Mouse (Mus musculus): ENCODE data around the gene Chml.

Gene Chml

DNA sequence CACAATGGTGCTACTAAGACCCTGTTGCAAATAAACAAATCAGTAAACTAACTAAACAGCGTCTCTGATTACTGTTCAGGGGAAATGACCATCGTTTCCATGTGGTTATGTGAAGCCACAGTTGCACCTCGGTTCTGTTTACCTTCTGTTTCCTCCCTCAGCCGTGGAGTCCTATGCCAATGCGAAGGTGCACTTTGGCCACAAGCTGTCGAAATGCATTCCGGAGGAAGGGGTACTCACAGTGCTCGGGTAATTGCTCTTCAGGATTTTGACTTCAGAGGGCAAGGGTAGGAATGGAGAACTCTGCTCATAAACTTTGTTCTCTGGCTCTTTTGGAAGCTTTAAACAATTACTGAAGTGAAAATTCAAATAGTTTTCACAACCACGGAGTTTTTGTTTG lies 45.7 kb downstream of the Chml start:
- DNase-seq, result no peak

DNA sequence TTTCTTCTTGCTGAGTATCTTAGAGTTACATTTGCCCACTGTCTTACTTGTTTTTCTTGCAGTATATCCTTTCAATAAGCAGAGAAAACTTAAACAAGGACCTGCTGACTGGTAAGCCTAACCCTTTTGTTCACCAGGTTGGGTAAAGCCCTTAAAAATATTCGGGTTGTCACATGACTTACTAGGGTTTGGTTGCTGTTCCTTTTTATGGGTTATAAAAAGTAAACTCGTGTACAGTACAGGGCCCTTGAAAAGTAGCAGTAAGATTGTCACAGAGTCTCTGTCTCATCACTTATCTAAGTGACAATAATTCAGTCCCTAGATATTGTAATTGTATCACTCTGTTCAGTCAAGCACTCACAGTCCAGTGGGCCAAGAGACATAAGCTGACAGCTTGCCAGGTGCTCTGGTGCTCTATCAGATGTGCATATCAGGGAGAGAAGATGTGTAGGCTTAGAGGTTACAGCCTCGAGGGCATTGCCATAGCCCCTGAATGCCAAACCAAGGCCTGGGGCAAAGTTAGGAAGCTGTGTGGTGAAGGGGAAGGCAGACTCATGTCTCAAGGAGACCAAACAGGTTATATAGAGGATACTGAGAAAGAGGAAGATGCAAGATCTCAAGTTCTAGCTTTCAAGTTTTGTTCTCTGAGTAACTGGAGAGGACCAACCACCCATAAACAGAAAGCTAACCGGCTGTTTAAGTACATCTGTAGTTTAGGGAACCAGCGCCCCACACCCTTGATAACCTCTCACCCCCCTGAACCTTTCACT lies 49.0 kb downstream of the Chml start:
- DNase-seq, result peak; percentile 70 to 73

DNA sequence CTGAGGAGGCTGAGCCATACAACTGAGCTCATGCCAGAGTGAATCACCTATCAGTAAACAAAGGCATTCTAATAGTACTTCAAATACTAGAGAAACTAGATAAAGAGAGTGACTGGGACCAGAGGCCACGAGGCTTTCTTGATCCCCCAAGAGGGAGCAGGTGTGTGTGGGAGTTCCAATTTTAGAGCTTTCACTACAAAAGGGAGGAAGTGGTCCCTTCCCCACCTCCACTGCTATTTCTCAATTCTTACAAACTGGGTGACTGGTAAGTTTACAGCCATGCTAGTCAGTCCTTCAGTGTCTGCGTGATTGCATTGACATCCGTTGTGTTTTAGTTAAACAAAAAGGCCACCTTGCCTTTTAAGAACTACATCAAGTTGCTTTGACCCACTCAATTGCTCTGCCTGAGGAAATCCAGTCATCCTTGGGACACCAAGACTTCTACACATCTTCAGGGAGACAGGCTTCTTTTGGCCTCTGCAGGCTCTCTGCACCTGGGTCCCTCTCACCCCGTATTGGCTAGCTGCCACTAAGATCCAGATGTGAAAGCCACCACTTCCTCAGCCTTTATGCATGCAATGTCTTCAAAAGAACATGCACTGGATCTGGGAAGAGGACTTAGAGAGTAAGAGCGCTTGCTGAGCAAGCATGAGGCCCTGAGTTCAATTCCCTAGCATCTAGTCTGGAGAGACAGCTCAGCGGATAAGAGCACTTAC lies 52.1 kb downstream of the Chml start:
- DNase-seq, result no peak

DNA sequence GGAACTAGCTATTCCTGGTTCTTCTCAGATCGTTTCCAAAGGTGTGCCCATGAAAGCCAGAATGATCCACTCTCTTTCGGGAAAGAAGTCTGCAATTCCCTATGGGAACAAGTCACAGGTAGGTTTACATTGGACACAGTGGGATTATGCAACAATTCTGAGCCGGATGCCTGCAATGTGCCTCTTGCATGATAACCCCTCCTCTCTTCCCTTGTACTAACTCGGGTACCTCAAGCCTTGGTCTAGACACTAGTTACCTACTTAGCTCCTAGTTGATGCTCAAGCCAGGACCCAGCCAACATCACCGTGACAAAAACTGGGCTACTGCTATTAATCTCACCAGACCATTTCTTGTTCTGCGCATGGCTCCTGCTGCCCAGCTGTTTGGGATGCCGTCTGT lies 53.6 kb downstream of the Chml start:
- DNase-seq, result no peak

DNA sequence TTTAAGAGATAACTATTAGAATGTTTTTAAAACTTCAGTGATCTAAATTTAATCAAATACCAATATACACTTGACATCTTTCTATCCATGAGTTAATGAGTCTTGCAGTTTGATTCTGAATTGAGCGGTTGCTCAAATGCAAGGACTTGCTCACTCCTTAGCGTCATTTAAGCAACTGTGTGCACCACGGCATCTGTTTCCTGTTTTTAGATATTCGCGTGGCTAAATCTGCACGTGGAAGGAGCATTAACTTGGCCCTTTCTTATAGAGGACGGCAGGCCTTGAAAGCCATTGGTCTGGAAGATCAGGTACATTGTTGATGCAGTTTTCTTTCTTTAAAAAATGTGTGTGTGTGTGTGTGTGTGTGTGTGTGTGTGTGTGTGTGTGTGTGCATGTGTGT lies 55.0 kb downstream of the Chml start:
- peak; percentile 55 to 66 for DNase-seq

DNA sequence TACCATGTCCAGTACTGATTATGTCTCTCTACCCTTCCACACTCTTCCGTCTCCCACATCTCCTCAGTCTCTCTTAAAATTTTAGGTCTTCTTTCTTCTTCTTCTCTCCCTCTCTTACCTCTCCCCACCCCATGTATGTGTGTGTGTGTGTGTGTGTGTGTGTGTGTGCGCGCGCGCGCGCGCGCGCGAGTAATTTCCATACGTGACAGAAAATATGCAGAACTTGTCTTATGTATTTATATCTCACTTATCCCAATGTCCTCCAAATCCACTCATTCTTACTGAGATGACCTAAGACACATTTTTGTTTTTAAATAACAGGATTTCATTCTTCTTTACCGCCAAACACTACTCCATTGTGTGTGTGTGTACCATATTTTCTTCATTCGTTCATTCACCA lies 60.2 kb downstream of the Chml start:
- DNase-seq, result no peak

Measured in B cell, adult 2 months (primary cell).